Mouse (Mus musculus) ovary, postnatal 36 days (tissue): ENCODE results near the gene Nat8f2.
"Not testable (repeated sequence)": the region's sequence is repeated elsewhere in the genome, so short reads cannot be mapped to it uniquely, and the experiment has no call there.

Experiments
- DNase-seq: peaks from one replicate; pipeline ENCODE4 v3.0.0; 2022; ENCODE audit warnings: low spot score, mixed read lengths

The Nat8f2 gene

GRCm38 (mm10) chr6:85863840-85864239 is 5.1 kb downstream of the Nat8f2 start:
- DNase-seq: no peak

GRCm38 (mm10) chr6:85863136-85863535 is 5.8 kb downstream of the Nat8f2 start:
- no peak for DNase-seq

- no peak for DNase-seq
Observed at GRCm38 (mm10) chr6:85862565-85862964, 6.4 kb downstream of the Nat8f2 start.

- DNase-seq: no peak
Observed at GRCm38 (mm10) chr6:85861247-85861646, 7.7 kb downstream of the Nat8f2 start.

GRCm38 (mm10) chr6:85856194-85856678 is 12.7 kb downstream of the Nat8f2 start:
- DNase-seq: peak; percentile 75

- no peak for DNase-seq
Observed at GRCm38 (mm10) chr6:85853481-85853880, 15.5 kb downstream of the Nat8f2 start.

GRCm38 (mm10) chr6:85851062-85851773 is 17.7 kb downstream of the Nat8f2 start:
- DNase-seq: no peak

- DNase-seq: no peak
Observed at GRCm38 (mm10) chr6:85849240-85849639, 19.7 kb downstream of the Nat8f2 start.

GRCm38 (mm10) chr6:85848140-85848539 is 20.8 kb downstream of the Nat8f2 start:
- no peak for DNase-seq

- DNase-seq: no peak
Observed at GRCm38 (mm10) chr6:85846921-85847320, 22.0 kb downstream of the Nat8f2 start.

GRCm38 (mm10) chr6:85843677-85844458 is 25.1 kb downstream of the Nat8f2 start:
- not testable (repeated sequence) for DNase-seq

- DNase-seq: no peak
Observed at GRCm38 (mm10) chr6:85839982-85840381, 29.0 kb downstream of the Nat8f2 start.

- no peak for DNase-seq
Observed at GRCm38 (mm10) chr6:85838674-85839073, 30.3 kb downstream of the Nat8f2 start.

GRCm38 (mm10) chr6:85837307-85837706 is 31.7 kb downstream of the Nat8f2 start:
- DNase-seq: peak; percentile 62

GRCm38 (mm10) chr6:85836827-85837226 is 32.1 kb downstream of the Nat8f2 start:
- peak; percentile 78 for DNase-seq

GRCm38 (mm10) chr6:85836098-85836497 is 32.9 kb downstream of the Nat8f2 start:
- DNase-seq: not testable (repeated sequence)

- not testable (repeated sequence) for DNase-seq
Observed at GRCm38 (mm10) chr6:85835104-85835503, 33.9 kb downstream of the Nat8f2 start.

GRCm38 (mm10) chr6:85834504-85835100 is 34.4 kb downstream of the Nat8f2 start:
- not testable (repeated sequence) for DNase-seq

- DNase-seq: no peak
Observed at GRCm38 (mm10) chr6:85831796-85832321, 37.1 kb downstream of the Nat8f2 start, which contains the start of gene Nat8. Gene Nat8, minus strand, starts transcription at chr6:85832082.

GRCm38 (mm10) chr6:85829462-85829861 is 39.5 kb downstream of the Nat8f2 start:
- DNase-seq: no peak

GRCm38 (mm10) chr6:85825886-85826285 is 43.1 kb downstream of the Nat8f2 start:
- no peak for DNase-seq

GRCm38 (mm10) chr6:85823382-85824090 is 45.4 kb downstream of the Nat8f2 start:
- no peak for DNase-seq
